Mouse (Mus musculus): ENCODE results near the gene Nt5dc3. TPM values are rescaled to one million over a fixed set of nuclear protein-coding genes. Genes with fewer than 3 reads are reported as not detected.

Gene Nt5dc3
- polyA plus RNA-seq, 1 experiment: 15.5 TPM

- TF ChIP-seq MYOD1 (IDR thresholded peaks at IDR 0.05; ENCODE audit: control insufficient read depth in 1 of 3, insufficient read length in 2 of 3, low read depth in 2 of 3): peak in 2 of 3 experiments; percentile 72 to 91
- TF ChIP-seq REST (IDR thresholded peaks at IDR 0.05; ENCODE audit: insufficient read depth, insufficient read length): no peak
- no peak for TF ChIP-seq E2F4 (IDR thresholded peaks at IDR 0.05; ENCODE audit: insufficient read depth)
- TF ChIP-seq SRF (IDR thresholded peaks at IDR 0.05; ENCODE audit: control insufficient read depth, insufficient read length, low read depth): no peak
- TF ChIP-seq CEBPB (IDR thresholded peaks at IDR 0.05; ENCODE audit: insufficient read depth, poor library complexity, severe bottlenecking): no peak
- peak; percentile 56 for TF ChIP-seq TCF12 (IDR thresholded peaks at IDR 0.05; ENCODE audit: insufficient read depth, poor library complexity, severe bottlenecking)
- no peak for TF ChIP-seq USF1 (IDR thresholded peaks at IDR 0.05; ENCODE audit: low read depth)
- no peak for TF ChIP-seq MAX (IDR thresholded peaks at IDR 0.05; ENCODE audit: low read depth)
- peak in 1 of 3 experiments; percentile 69 for TF ChIP-seq MYOG (IDR thresholded peaks at IDR 0.05; ENCODE audit: control insufficient read depth in 1 of 3, insufficient read depth in 1 of 3, insufficient read length in 2 of 3, low read depth in 2 of 3)
- no peak for TF ChIP-seq TCF3 (IDR thresholded peaks at IDR 0.05; ENCODE audit: insufficient read length, low read depth)
These were observed 49.7 kb downstream of the Nt5dc3 start for GRCm38 (mm10) chr10:86828221-86829135.

GRCm38 (mm10) chr10:86829515-86829914 lies 50.7 kb downstream of the Nt5dc3 start:
- TF ChIP-seq MYOD1 (IDR thresholded peaks at IDR 0.05; ENCODE audit: control insufficient read depth in 1 of 3, insufficient read length in 2 of 3, low read depth in 2 of 3) (no peak), CEBPB (IDR thresholded peaks at IDR 0.05; ENCODE audit: insufficient read depth, poor library complexity, severe bottlenecking) (no peak), USF1 (IDR thresholded peaks at IDR 0.05; ENCODE audit: low read depth) (no peak), E2F4 (IDR thresholded peaks at IDR 0.05; ENCODE audit: insufficient read depth) (no peak), POLR2A (IDR thresholded peaks at IDR 0.05; ENCODE audit: insufficient read length, low read depth) (no peak), POLR2AphosphoS2 (IDR thresholded peaks at IDR 0.05; ENCODE audit: insufficient read length, low read depth) (no peak), SRF (IDR thresholded peaks at IDR 0.05; ENCODE audit: control insufficient read depth, insufficient read length, low read depth) (no peak), MAX (IDR thresholded peaks at IDR 0.05; ENCODE audit: low read depth) (no peak), TCF12 (IDR thresholded peaks at IDR 0.05; ENCODE audit: insufficient read depth, poor library complexity, severe bottlenecking) (no peak), REST (IDR thresholded peaks at IDR 0.05; ENCODE audit: insufficient read depth, insufficient read length) (no peak), MYOG (IDR thresholded peaks at IDR 0.05; ENCODE audit: control insufficient read depth in 1 of 3, insufficient read depth in 1 of 3, insufficient read length in 2 of 3, low read depth in 2 of 3) (no peak), TCF3 (IDR thresholded peaks at IDR 0.05; ENCODE audit: insufficient read length, low read depth) (no peak)
- Histone ChIP-seq H3K4me3 (no peak overlapping the region), H3K27me3 (ENCODE audit: control insufficient read depth, insufficient read depth, insufficient read length) (no peaks in the 10 kb centered on the region), H3K36me3 (ENCODE audit: control insufficient read depth, insufficient read depth) (peaks cover 17% of the 10 kb centered on the region), H3K79me2 (ENCODE audit: control insufficient read depth, insufficient read depth) (no peaks in the 10 kb centered on the region), H3ac (ENCODE audit: control insufficient read depth, insufficient read length) (no peak overlapping the region), H3K4me2 (ENCODE audit: low read depth) (no peak overlapping the region)

More at GRCm38 (mm10) chr10:86828221-86829135, 49.7 kb downstream of the Nt5dc3 start:
- Histone ChIP-seq H3K27me3 (ENCODE audit: control insufficient read depth, insufficient read depth, insufficient read length) (no peaks in the 10 kb centered on the region), H3K36me3 (ENCODE audit: control insufficient read depth, insufficient read depth) (peaks cover 17% of the 10 kb centered on the region), H3ac (ENCODE audit: control insufficient read depth, insufficient read length) (no peak overlapping the region), H3K4me3 (no peak overlapping the region), H3K4me2 (ENCODE audit: low read depth) (no peak overlapping the region), H3K79me2 (ENCODE audit: control insufficient read depth, insufficient read depth) (no peaks in the 10 kb centered on the region)

- Histone ChIP-seq H3ac (ENCODE audit: control insufficient read depth, insufficient read length) (no peak overlapping the region), H3K27me3 (ENCODE audit: control insufficient read depth, insufficient read depth, insufficient read length) (no peaks in the 10 kb centered on the region), H3K79me2 (ENCODE audit: control insufficient read depth, insufficient read depth) (no peaks in the 10 kb centered on the region), H3K4me3 (no peak overlapping the region), H3K4me2 (ENCODE audit: low read depth) (no peak overlapping the region), H3K36me3 (ENCODE audit: control insufficient read depth, insufficient read depth) (peaks cover 10% of the 10 kb centered on the region)
- no peak for TF ChIP-seq MAX (IDR thresholded peaks at IDR 0.05; ENCODE audit: low read depth)
- no peak for TF ChIP-seq POLR2AphosphoS2 (IDR thresholded peaks at IDR 0.05; ENCODE audit: insufficient read length, low read depth)
- no peak for TF ChIP-seq TCF3 (IDR thresholded peaks at IDR 0.05; ENCODE audit: insufficient read length, low read depth)
- no peak for TF ChIP-seq E2F4 (IDR thresholded peaks at IDR 0.05; ENCODE audit: insufficient read depth)
- TF ChIP-seq SRF (IDR thresholded peaks at IDR 0.05; ENCODE audit: control insufficient read depth, insufficient read length, low read depth): no peak
- no peak for TF ChIP-seq TCF12 (IDR thresholded peaks at IDR 0.05; ENCODE audit: insufficient read depth, poor library complexity, severe bottlenecking)
- TF ChIP-seq MYOG (IDR thresholded peaks at IDR 0.05; ENCODE audit: control insufficient read depth in 1 of 3, insufficient read depth in 1 of 3, insufficient read length in 2 of 3, low read depth in 2 of 3): no peak
- TF ChIP-seq POLR2A (IDR thresholded peaks at IDR 0.05; ENCODE audit: insufficient read length, low read depth): no peak
- TF ChIP-seq USF1 (IDR thresholded peaks at IDR 0.05; ENCODE audit: low read depth): no peak
- no peak for TF ChIP-seq MYOD1 (IDR thresholded peaks at IDR 0.05; ENCODE audit: control insufficient read depth in 1 of 3, insufficient read length in 2 of 3, low read depth in 2 of 3)
- TF ChIP-seq CEBPB (IDR thresholded peaks at IDR 0.05; ENCODE audit: insufficient read depth, poor library complexity, severe bottlenecking): no peak
- no peak for TF ChIP-seq REST (IDR thresholded peaks at IDR 0.05; ENCODE audit: insufficient read depth, insufficient read length)
These were observed 58.0 kb downstream of the Nt5dc3 start for GRCm38 (mm10) chr10:86836784-86837183.

GRCm38 (mm10) chr10:86838827-86839226 lies 60.0 kb downstream of the Nt5dc3 start:
- no peak for TF ChIP-seq USF1 (IDR thresholded peaks at IDR 0.05; ENCODE audit: low read depth)

More at GRCm38 (mm10) chr10:86838827-86839226, 60.0 kb downstream of the Nt5dc3 start:
- Histone ChIP-seq H3K79me2 (ENCODE audit: control insufficient read depth, insufficient read depth) (no peaks in the 10 kb centered on the region), H3K4me3 (no peak overlapping the region), H3K27me3 (ENCODE audit: control insufficient read depth, insufficient read depth, insufficient read length) (no peaks in the 10 kb centered on the region), H3K4me2 (ENCODE audit: low read depth) (no peak overlapping the region), H3K36me3 (ENCODE audit: control insufficient read depth, insufficient read depth) (peaks cover 8% of the 10 kb centered on the region), H3ac (ENCODE audit: control insufficient read depth, insufficient read length) (no peak overlapping the region)
